Mouse (Mus musculus): ENCODE data around the gene Fam163b. TPM values are rescaled to one million over a fixed set of nuclear protein-coding genes. Genes with fewer than 3 reads are reported as not detected.

Gene Fam163b
- total RNA-seq (2021) (under 1 TPM; 0.44 to 0.77 TPM), polyA plus RNA-seq (2012; rRNA removed) (1.1 and 1.4 TPM in 2 replicates)
- long read RNA-seq = 0 reads

DNA sequence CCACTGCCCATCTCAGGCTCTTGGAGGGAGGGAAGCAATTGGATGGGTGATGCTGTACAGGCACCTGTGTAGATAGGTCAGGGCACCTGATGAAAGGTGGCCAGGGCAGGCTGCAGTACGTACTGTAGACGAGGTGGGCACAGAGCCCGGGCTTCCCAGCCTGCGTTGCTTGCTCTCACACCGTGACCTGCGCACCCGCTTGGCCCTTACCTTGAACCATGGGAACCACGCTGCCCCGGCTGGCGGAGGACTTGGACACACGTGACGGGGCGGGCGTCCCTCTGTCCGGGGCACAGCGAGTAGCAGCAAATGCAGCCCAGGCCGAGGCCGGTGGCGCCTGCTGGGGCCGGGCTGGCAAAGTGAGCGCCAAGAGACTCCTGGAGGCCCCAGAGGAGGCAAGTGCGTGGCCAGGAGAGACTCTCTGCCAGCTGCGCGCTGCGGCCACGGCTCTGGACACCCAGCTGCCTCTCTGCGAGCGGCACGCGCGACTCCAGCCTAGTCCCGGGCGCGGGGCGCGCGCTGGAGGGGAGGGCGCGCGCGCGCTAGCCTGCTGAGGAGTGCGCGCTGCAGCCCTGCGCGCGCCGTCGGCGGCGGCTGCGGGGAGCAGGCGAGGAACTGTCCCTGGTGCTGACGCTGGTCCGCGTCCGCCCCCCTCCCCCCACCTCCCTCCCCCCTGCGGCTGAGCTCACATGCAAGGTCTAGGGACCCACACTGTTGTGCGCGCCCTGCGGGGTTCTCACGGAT, at the start of gene Fam163b:
TSS of gene Fam163b (minus strand) at position 542 of the 744 bp plus-strand sequence.
- 2% methylated on average over 61 of the region's 62 CpGs for WGBS
- H3K9ac ChIP-seq (ENCODE audit: low read depth, low read length) = no peak within 1 kb of the TSS
- intact Hi-C loops (cut with DNase I) = no loop called here
- H3K36me3 ChIP-seq (ENCODE audit: control insufficient read depth, insufficient read depth, low read length) = no peaks in the 10 kb centered on the region
- H3K79me2 ChIP-seq (replicated peaks; ENCODE audit: control insufficient read depth, insufficient read depth, low read length) = no peaks in the 10 kb centered on the region
- peak within 1 kb of the TSS; percentile 24 for H3K4me3 ChIP-seq
- H3K27me3 ChIP-seq (ENCODE audit: control insufficient read depth, insufficient read depth, low read length) = no peaks in the 10 kb centered on the region
- TF ChIP-seq CTCF (IDR thresholded peaks at IDR 0.05) (no peak), POLR2A (IDR thresholded peaks at IDR 0.05; ENCODE audit: insufficient read depth, low read depth, low read length) (no peak), EP300 (IDR thresholded peaks at IDR 0.05; ENCODE audit: insufficient read depth, low read depth, low read length) (no peak)
- no peaks in the 10 kb centered on the region for H3K4me1 ChIP-seq (ENCODE audit: control insufficient read depth, insufficient read depth, low read length)
- H3K27ac ChIP-seq = no peak within 1 kb of the TSS
- DNase-seq = peak in 1 of 2 experiments; percentile 43

- DNase-seq = no peak
- 82% methylated on average over 4 of the region's 4 CpGs for WGBS
- TF ChIP-seq POLR2A (IDR thresholded peaks at IDR 0.05; ENCODE audit: insufficient read depth, low read depth, low read length) (no peak), CTCF (IDR thresholded peaks at IDR 0.05) (no peak), EP300 (IDR thresholded peaks at IDR 0.05; ENCODE audit: insufficient read depth, low read depth, low read length) (no peak)
- no peak overlapping the region for H3K27ac ChIP-seq
- no peaks in the 10 kb centered on the region for H3K4me1 ChIP-seq (ENCODE audit: control insufficient read depth, insufficient read depth, low read length)
- intact Hi-C loops (cut with DNase I) = no loop called here
- H3K79me2 ChIP-seq (replicated peaks; ENCODE audit: control insufficient read depth, insufficient read depth, low read length) = no peaks in the 10 kb centered on the region
- H3K27me3 ChIP-seq (ENCODE audit: control insufficient read depth, insufficient read depth, low read length) = no peaks in the 10 kb centered on the region
- H3K36me3 ChIP-seq (ENCODE audit: control insufficient read depth, insufficient read depth, low read length) = no peaks in the 10 kb centered on the region
- H3K4me3 ChIP-seq = no peak overlapping the region
- no peak overlapping the region for H3K9ac ChIP-seq (ENCODE audit: low read depth, low read length)
Measured at GRCm38 (mm10) chr2:27189994-27190393, 47.7 kb upstream of the Fam163b start.

DNA sequence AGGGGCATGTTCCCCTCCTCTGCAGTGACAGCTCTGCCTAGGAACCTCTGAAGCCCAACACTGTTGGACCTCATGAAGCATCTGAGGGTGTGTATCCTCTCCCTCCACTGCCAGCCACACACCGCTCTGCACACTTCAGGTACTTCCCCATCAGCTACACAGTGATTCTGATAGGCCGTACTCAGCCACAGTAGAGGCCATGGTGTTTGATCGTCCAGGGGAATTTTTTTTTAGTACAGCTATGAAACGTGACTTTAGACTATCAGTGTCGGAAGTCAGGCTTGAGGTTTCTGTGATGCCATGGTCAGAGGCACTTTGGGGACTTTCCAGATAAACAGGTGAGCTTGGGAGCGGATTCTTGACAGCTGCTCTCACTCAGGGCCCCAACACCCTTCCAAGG, 45.2 kb upstream of the Fam163b start:
- Histone ChIP-seq H3K4me1 (ENCODE audit: control insufficient read depth, insufficient read depth, low read length) (no peaks in the 10 kb centered on the region), H3K36me3 (ENCODE audit: control insufficient read depth, insufficient read depth, low read length) (no peaks in the 10 kb centered on the region), H3K79me2 (replicated peaks; ENCODE audit: control insufficient read depth, insufficient read depth, low read length) (no peaks in the 10 kb centered on the region), H3K27me3 (ENCODE audit: control insufficient read depth, insufficient read depth, low read length) (no peaks in the 10 kb centered on the region), H3K27ac (no peak overlapping the region), H3K9ac (ENCODE audit: low read depth, low read length) (no peak overlapping the region), H3K4me3 (no peak overlapping the region)
- TF ChIP-seq POLR2A (IDR thresholded peaks at IDR 0.05; ENCODE audit: insufficient read depth, low read depth, low read length) = no peak
- TF ChIP-seq EP300 (IDR thresholded peaks at IDR 0.05; ENCODE audit: insufficient read depth, low read depth, low read length) = no peak
- no peak for DNase-seq
- WGBS = 78% methylated on average over 6 of the region's 6 CpGs
- intact Hi-C loops (cut with DNase I) = no loop called here

- H3K27ac ChIP-seq = no peak overlapping the region; the same call in 1 of the 2 replicates
- H3K9ac ChIP-seq (ENCODE audit: low read depth, low read length) = no peak overlapping the region
- H3K79me2 ChIP-seq (replicated peaks; ENCODE audit: control insufficient read depth, insufficient read depth, low read length) = no peaks in the 10 kb centered on the region
- TF ChIP-seq CTCF (IDR thresholded peaks at IDR 0.05) (no peak), POLR2A (IDR thresholded peaks at IDR 0.05; ENCODE audit: insufficient read depth, low read depth, low read length) (no peak), EP300 (IDR thresholded peaks at IDR 0.05; ENCODE audit: insufficient read depth, low read depth, low read length) (no peak)
- intact Hi-C loops (cut with DNase I) = loop anchor here (2.0 kb wide), 1 partner anchor 23 kb away; no protein-coding TSS in a partner anchor
- H3K4me1 ChIP-seq (ENCODE audit: control insufficient read depth, insufficient read depth, low read length) = no peaks in the 10 kb centered on the region; the same call in none of the 2 replicates
- no peaks in the 10 kb centered on the region for H3K36me3 ChIP-seq (ENCODE audit: control insufficient read depth, insufficient read depth, low read length)
- no peak for DNase-seq
- H3K4me3 ChIP-seq = no peak overlapping the region
- H3K27me3 ChIP-seq (ENCODE audit: control insufficient read depth, insufficient read depth, low read length) = no peaks in the 10 kb centered on the region
- WGBS = 72% methylated on average over 12 of the region's 12 CpGs
Measured at GRCm38 (mm10) chr2:27183734-27184133, 41.4 kb upstream of the Fam163b start.

DNA sequence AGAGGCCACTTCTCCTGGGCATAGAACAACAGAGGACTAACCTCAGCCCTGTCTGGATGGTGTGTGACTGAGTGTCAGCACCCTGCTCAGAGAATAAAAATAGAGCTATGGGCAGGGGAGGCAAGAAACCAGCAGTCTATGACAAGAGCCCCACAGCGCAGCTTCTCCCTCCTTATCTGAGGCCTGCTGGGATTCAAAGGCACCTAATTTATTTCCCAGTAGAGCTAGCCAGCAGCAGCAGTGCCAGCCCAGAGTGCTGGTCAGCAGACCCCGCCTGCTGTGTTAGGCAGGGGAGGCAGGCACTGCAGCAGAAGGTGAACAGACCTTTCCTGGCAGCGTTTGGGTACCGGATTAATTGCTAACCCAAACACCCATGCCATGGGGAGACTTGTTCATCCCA, 39.6 kb upstream of the Fam163b start:
- Histone ChIP-seq H3K79me2 (replicated peaks; ENCODE audit: control insufficient read depth, insufficient read depth, low read length) (no peaks in the 10 kb centered on the region), H3K4me1 (ENCODE audit: control insufficient read depth, insufficient read depth, low read length) (no peaks in the 10 kb centered on the region; the same call in none of the 2 replicates), H3K27ac (peak overlapping the region; percentile 67), H3K4me3 (0 out of 2 replicates have a peak overlapping the region, but pooled peaks have one; percentile 10), H3K27me3 (ENCODE audit: control insufficient read depth, insufficient read depth, low read length) (no peaks in the 10 kb centered on the region), H3K36me3 (ENCODE audit: control insufficient read depth, insufficient read depth, low read length) (no peaks in the 10 kb centered on the region), H3K9ac (ENCODE audit: low read depth, low read length) (peak overlapping the region; percentile 54; the same call in 1 of the 2 replicates)
- intact Hi-C loops (cut with DNase I) = loop anchor here (2.0 kb wide), 1 partner anchor 25 kb away; no protein-coding TSS in a partner anchor
- DNase-seq = peak; percentile 37 to 66
- TF ChIP-seq CTCF (IDR thresholded peaks at IDR 0.05) (no peak), POLR2A (IDR thresholded peaks at IDR 0.05; ENCODE audit: insufficient read depth, low read depth, low read length) (peak; percentile 66; the same call in 1 of the 2 replicates), EP300 (IDR thresholded peaks at IDR 0.05; ENCODE audit: insufficient read depth, low read depth, low read length) (peak; percentile 67; the same call in 1 of the 2 replicates)
- 42% methylated on average over 4 of the region's 4 CpGs for WGBS

DNA sequence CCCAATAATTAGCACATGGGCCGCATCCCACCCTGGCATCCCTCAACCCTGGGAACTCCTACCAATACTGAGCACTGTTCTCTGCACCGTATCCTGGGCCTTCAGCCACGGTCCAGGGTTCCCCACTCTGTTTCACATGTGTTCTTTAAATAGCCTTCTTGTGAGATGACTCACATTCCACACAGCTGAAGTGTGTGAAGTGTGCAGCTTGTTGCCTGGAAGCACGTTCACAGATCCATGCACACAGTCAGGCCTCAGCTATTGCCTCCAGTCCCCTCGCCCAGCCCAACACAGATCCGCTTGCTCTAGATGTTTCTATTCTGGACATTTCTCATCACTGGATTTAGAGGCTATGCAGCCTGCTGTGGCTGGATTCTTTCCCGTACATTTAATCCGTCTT, 36.8 kb upstream of the Fam163b start:
- H3K9ac ChIP-seq (ENCODE audit: low read depth, low read length) = no peak overlapping the region
- intact Hi-C loops (cut with DNase I) = no loop called here
- H3K36me3 ChIP-seq (ENCODE audit: control insufficient read depth, insufficient read depth, low read length) = no peaks in the 10 kb centered on the region
- no peak overlapping the region for H3K27ac ChIP-seq
- DNase-seq = peak in 1 of 2 experiments; percentile 26
- no peaks in the 10 kb centered on the region for H3K27me3 ChIP-seq (ENCODE audit: control insufficient read depth, insufficient read depth, low read length)
- H3K79me2 ChIP-seq (replicated peaks; ENCODE audit: control insufficient read depth, insufficient read depth, low read length) = no peaks in the 10 kb centered on the region
- no peak overlapping the region for H3K4me3 ChIP-seq
- TF ChIP-seq POLR2A (IDR thresholded peaks at IDR 0.05; ENCODE audit: insufficient read depth, low read depth, low read length) = no peak
- peak; percentile 72 for TF ChIP-seq EP300 (IDR thresholded peaks at IDR 0.05; ENCODE audit: insufficient read depth, low read depth, low read length)
- WGBS = 38% methylated on average over 8 of the region's 8 CpGs
- H3K4me1 ChIP-seq (ENCODE audit: control insufficient read depth, insufficient read depth, low read length) = no peaks in the 10 kb centered on the region; the same call in none of the 2 replicates

Measured in heart, adult 2 months (tissue).